Mouse (Mus musculus): ENCODE data around the gene Bzw1.
"Not testable (repeated sequence)": the region's sequence is repeated elsewhere in the genome, so short reads cannot be mapped to it uniquely, and the experiment has no call there.

The Bzw1 gene

GRCm38 (mm10) chr1:58392652-58393283 lies at the start of gene Bzw1:
Gene Bzw1 (plus strand): TSS chr1:58392898.
- DNase-seq (ENCODE audit: low spot score in 2 of 2): peak; percentile 87 to 92

GRCm38 (mm10) chr1:58343861-58344260 lies 48.8 kb upstream of the Bzw1 start:
- no peak for DNase-seq (ENCODE audit: low spot score in 2 of 2)

GRCm38 (mm10) chr1:58344570-58344969 lies 48.1 kb upstream of the Bzw1 start:
- DNase-seq (ENCODE audit: low spot score in 2 of 2): no peak

- no peak for DNase-seq (ENCODE audit: low spot score in 2 of 2)
Observed at GRCm38 (mm10) chr1:58346159-58346558, 46.5 kb upstream of the Bzw1 start.

GRCm38 (mm10) chr1:58348712-58349111 lies 44.0 kb upstream of the Bzw1 start:
- DNase-seq (ENCODE audit: low spot score in 2 of 2): no peak

- DNase-seq (ENCODE audit: low spot score in 2 of 2): no peak
Observed at GRCm38 (mm10) chr1:58353238-58353893, 39.3 kb upstream of the Bzw1 start.

- no peak for DNase-seq (ENCODE audit: low spot score in 2 of 2)
Observed at GRCm38 (mm10) chr1:58358958-58359901, 33.5 kb upstream of the Bzw1 start.

GRCm38 (mm10) chr1:58362296-58362695 lies 30.4 kb upstream of the Bzw1 start:
- no peak for DNase-seq (ENCODE audit: low spot score in 2 of 2)

GRCm38 (mm10) chr1:58364551-58364950 lies 28.1 kb upstream of the Bzw1 start:
- no peak for DNase-seq (ENCODE audit: low spot score in 2 of 2)

GRCm38 (mm10) chr1:58365829-58366228 lies 26.9 kb upstream of the Bzw1 start:
- DNase-seq (ENCODE audit: low spot score in 2 of 2): no peak

- DNase-seq (ENCODE audit: low spot score in 2 of 2): no peak
Observed at GRCm38 (mm10) chr1:58366737-58367471, 25.8 kb upstream of the Bzw1 start.

GRCm38 (mm10) chr1:58369716-58370115 lies 23.0 kb upstream of the Bzw1 start:
- no peak for DNase-seq (ENCODE audit: low spot score in 2 of 2)

GRCm38 (mm10) chr1:58374266-58374665 lies 18.4 kb upstream of the Bzw1 start:
- not testable (repeated sequence) for DNase-seq (ENCODE audit: low spot score in 2 of 2)

- no peak for DNase-seq (ENCODE audit: low spot score in 2 of 2)
Observed at GRCm38 (mm10) chr1:58375574-58376147, 17.0 kb upstream of the Bzw1 start.

- no peak for DNase-seq (ENCODE audit: low spot score in 2 of 2)
Observed at GRCm38 (mm10) chr1:58382586-58383281, 10.0 kb upstream of the Bzw1 start.

GRCm38 (mm10) chr1:58391421-58392267 lies 1.1 kb upstream of the Bzw1 start:
- no peak for DNase-seq (ENCODE audit: low spot score in 2 of 2)

GRCm38 (mm10) chr1:58392268-58392651 lies 438 bp upstream of the Bzw1 start:
- no peak for DNase-seq (ENCODE audit: low spot score in 2 of 2)

- peak; percentile 19 to 40 for DNase-seq (ENCODE audit: low spot score in 2 of 2)
Observed at GRCm38 (mm10) chr1:58393284-58394195, 842 bp downstream of the Bzw1 start.

- DNase-seq (ENCODE audit: low spot score in 2 of 2): no peak
Observed at GRCm38 (mm10) chr1:58395341-58395740, 2.6 kb downstream of the Bzw1 start.

All from spleen, postnatal 14 days (tissue).